Mouse (Mus musculus) myocyte (in vitro differentiated cells): ENCODE data around the gene Npsr1. TPM values are rescaled to one million over a fixed set of nuclear protein-coding genes. Genes with fewer than 3 reads are reported as not detected.

Experiments used
- H3K27me3 ChIP-seq: one replicate; pipeline ENCODE4 v1.6.1; 2011; ENCODE audit not compliant: control insufficient read depth, insufficient read depth, insufficient read length
- H3K36me3 ChIP-seq: one replicate; pipeline ENCODE4 v1.6.1; 2011; ENCODE audit not compliant: control insufficient read depth, insufficient read depth
- H3K4me2 ChIP-seq: one replicate; pipeline ENCODE4 v1.6.1; 2011; ENCODE audit warnings: low read depth, control low read depth
- H3K4me3 ChIP-seq: one replicate; pipeline ENCODE4 v1.5.1; 2011; ENCODE audit warnings: mild to moderate bottlenecking, control low read depth, moderate library complexity
- H3K79me2 ChIP-seq: one replicate; pipeline ENCODE4 v1.6.1; 2011; ENCODE audit not compliant: control insufficient read depth, insufficient read depth
- H3ac ChIP-seq: one replicate; pipeline ENCODE4 v1.6.1; 2011; ENCODE audit not compliant: control insufficient read depth, insufficient read length
- CEBPB ChIP-seq: IDR thresholded peaks from 2 replicates; pipeline ENCODE4 v1.6.1; 2011; ENCODE audit warnings: mild to moderate bottlenecking, moderate library complexity; ENCODE audit not compliant: poor library complexity, insufficient read depth, severe bottlenecking
- E2F4 ChIP-seq: IDR thresholded peaks from one replicate; pipeline ENCODE4 v1.6.1; 2011; ENCODE audit warnings: mild to moderate bottlenecking, control low read depth, moderate library complexity; ENCODE audit not compliant: insufficient read depth
- MAX ChIP-seq: IDR thresholded peaks from one replicate; pipeline ENCODE4 v1.6.1; 2011; ENCODE audit warnings: low read depth, mild to moderate bottlenecking, control low read depth
- MYOD1 ChIP-seq, 3 experiments: IDR thresholded peaks; one replicate each; pipeline ENCODE4 v1.6.1; 2011; ENCODE audit warnings: control low read depth in 2 of 3, low read depth in 2 of 3, mild to moderate bottlenecking in 2 of 3, moderate library complexity in 1 of 3; ENCODE audit not compliant: insufficient read length in 2 of 3, control insufficient read depth in 1 of 3
- MYOG ChIP-seq, 3 experiments: IDR thresholded peaks; one replicate each; pipeline ENCODE4 v1.6.1; 2011; ENCODE audit warnings: control low read depth in 2 of 3, low read depth in 2 of 3, mild to moderate bottlenecking in 2 of 3; ENCODE audit not compliant: insufficient read length in 2 of 3, control insufficient read depth in 1 of 3, insufficient read depth in 1 of 3
- POLR2A ChIP-seq: IDR thresholded peaks from one replicate; pipeline ENCODE4 v1.6.1; 2011; ENCODE audit warnings: low read depth, mild to moderate bottlenecking, control low read depth, moderate library complexity; ENCODE audit not compliant: insufficient read length
- POLR2AphosphoS2 ChIP-seq: IDR thresholded peaks from one replicate; pipeline ENCODE4 v1.6.1; 2011; ENCODE audit warnings: low read depth, control low read depth; ENCODE audit not compliant: insufficient read length
- REST ChIP-seq: IDR thresholded peaks from one replicate; pipeline ENCODE4 v1.6.1; 2011; ENCODE audit warnings: mild to moderate bottlenecking, control low read depth, moderate library complexity; ENCODE audit not compliant: insufficient read depth, insufficient read length
- SRF ChIP-seq: IDR thresholded peaks from one replicate; pipeline ENCODE4 v1.6.1; 2011; ENCODE audit warnings: low read depth; ENCODE audit not compliant: control insufficient read depth, insufficient read length
- TCF12 ChIP-seq: IDR thresholded peaks from one replicate; pipeline ENCODE4 v1.6.1; 2011; ENCODE audit warnings: mild to moderate bottlenecking, control low read depth; ENCODE audit not compliant: poor library complexity, insufficient read depth, severe bottlenecking
- TCF3 ChIP-seq: IDR thresholded peaks from one replicate; pipeline ENCODE4 v1.6.1; 2011; ENCODE audit warnings: low read depth, control low read depth; ENCODE audit not compliant: insufficient read length
- USF1 ChIP-seq: IDR thresholded peaks from one replicate; pipeline ENCODE4 v1.6.1; 2011; ENCODE audit warnings: low read depth, mild to moderate bottlenecking, control low read depth, moderate library complexity
- polyA plus RNA-seq: library from polyadenylated mRNA; unstranded; fragments of >200 nt; fragmentation: generic; extraction: Trizol; gene quantifications from one replicate; pipeline ENCODE4 v1.2.1, GENCODE M21; 2012; ENCODE audit warnings: missing spikeins

Npsr1 gene
- polyA plus RNA-seq, 1 experiment, result not detected

DNA sequence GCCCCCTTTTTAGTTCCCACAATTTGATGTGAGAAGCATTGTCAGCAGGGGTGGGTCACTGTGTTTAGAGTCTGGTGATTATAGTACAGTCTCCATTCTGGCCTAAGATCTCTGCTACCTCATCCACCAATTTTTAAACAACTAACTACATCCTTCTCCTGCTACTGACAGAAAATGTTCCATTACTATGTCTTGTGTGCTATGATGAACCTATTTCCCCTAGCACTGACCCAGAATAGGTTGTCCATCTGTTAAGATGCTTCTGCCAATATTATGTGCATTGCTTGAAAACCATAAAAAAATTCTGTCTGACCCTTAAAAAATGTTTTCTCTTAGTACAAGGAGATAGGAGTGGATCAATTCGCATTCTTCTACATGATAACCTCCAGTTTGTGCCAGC lies 72.9 kb downstream of the Npsr1 start:
- no peak overlapping the region for H3ac ChIP-seq
- H3K4me2 ChIP-seq, result no peak overlapping the region
- H3K79me2 ChIP-seq, result no peaks in the 10 kb centered on the region
- no peak for TF ChIP-seq CEBPB
- no peak for TF ChIP-seq E2F4
- TF ChIP-seq MYOD1 (IDR thresholded peaks at IDR 0.05; ENCODE audit: control insufficient read depth in 1 of 3, insufficient read length in 2 of 3, low read depth in 2 of 3), result no peak
- TF ChIP-seq TCF3, result no peak
- no peak for TF ChIP-seq REST
- no peak for TF ChIP-seq SRF
- TF ChIP-seq POLR2A, result no peak
- no peak for TF ChIP-seq TCF12
- TF ChIP-seq USF1, result no peak
- TF ChIP-seq MYOG (IDR thresholded peaks at IDR 0.05; ENCODE audit: control insufficient read depth in 1 of 3, insufficient read depth in 1 of 3, insufficient read length in 2 of 3, low read depth in 2 of 3), result no peak
- no peak for TF ChIP-seq POLR2AphosphoS2
- no peak for TF ChIP-seq MAX
- no peaks in the 10 kb centered on the region for H3K36me3 ChIP-seq
- H3K4me3 ChIP-seq, result no peak overlapping the region
- no peaks in the 10 kb centered on the region for H3K27me3 ChIP-seq

DNA sequence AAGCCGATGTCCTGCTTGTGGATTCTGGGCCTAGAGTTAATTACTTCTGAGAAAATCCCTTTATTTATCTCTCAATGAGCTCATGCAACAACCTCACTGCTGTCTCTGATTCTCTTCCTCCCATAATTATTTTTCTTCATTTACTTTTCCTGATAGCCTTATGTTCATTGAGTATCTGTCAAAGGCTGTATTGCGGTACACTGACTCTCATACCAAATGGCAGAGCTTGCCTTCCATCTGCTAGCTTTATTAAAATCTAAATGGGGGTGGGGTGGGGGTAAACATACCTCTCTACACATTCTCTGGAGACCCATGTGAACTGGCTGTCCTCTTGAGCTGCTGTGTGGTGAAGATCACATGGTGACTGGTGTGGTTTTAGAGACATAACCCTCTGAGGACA lies 80.9 kb downstream of the Npsr1 start:
- TF ChIP-seq SRF (no peak), REST (no peak), TCF12 (no peak), TCF3 (no peak), MAX (no peak), POLR2A (no peak), MYOD1 (IDR thresholded peaks at IDR 0.05; ENCODE audit: control insufficient read depth in 1 of 3, insufficient read length in 2 of 3, low read depth in 2 of 3) (no peak), MYOG (IDR thresholded peaks at IDR 0.05; ENCODE audit: control insufficient read depth in 1 of 3, insufficient read depth in 1 of 3, insufficient read length in 2 of 3, low read depth in 2 of 3) (no peak), USF1 (no peak), CEBPB (no peak), E2F4 (no peak), POLR2AphosphoS2 (no peak)

DNA sequence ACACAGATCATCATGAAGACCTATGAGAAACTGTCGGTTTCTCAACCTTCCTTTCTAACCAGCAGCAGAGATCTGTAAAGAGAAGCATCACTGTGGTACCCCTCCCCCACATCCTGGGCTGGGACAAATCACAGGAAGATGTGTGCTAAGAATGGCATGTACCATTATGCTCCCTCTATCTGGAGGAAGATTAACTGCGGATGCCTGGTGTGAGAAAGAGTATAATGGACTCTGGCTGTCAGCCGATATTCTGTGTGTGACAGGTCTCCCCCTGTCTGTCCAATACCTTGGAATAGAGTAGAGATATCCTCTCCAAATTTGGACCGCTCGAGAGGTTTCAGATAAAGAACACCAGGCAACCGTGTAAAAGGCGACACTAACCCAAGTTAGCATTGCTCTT lies 83.1 kb downstream of the Npsr1 start:
- H3K79me2 ChIP-seq, result no peaks in the 10 kb centered on the region
- no peaks in the 10 kb centered on the region for H3K27me3 ChIP-seq
- TF ChIP-seq E2F4, result no peak
- TF ChIP-seq USF1, result no peak
- TF ChIP-seq REST, result no peak
- no peaks in the 10 kb centered on the region for H3K36me3 ChIP-seq
- H3ac ChIP-seq, result no peak overlapping the region
- H3K4me2 ChIP-seq, result no peak overlapping the region
- no peak overlapping the region for H3K4me3 ChIP-seq

More for the DNA sequence above, 80.9 kb downstream of the Npsr1 start:
- Histone ChIP-seq H3K27me3 (no peaks in the 10 kb centered on the region), H3K79me2 (no peaks in the 10 kb centered on the region), H3ac (no peak overlapping the region), H3K4me2 (no peak overlapping the region), H3K36me3 (no peaks in the 10 kb centered on the region), H3K4me3 (no peak overlapping the region)

DNA sequence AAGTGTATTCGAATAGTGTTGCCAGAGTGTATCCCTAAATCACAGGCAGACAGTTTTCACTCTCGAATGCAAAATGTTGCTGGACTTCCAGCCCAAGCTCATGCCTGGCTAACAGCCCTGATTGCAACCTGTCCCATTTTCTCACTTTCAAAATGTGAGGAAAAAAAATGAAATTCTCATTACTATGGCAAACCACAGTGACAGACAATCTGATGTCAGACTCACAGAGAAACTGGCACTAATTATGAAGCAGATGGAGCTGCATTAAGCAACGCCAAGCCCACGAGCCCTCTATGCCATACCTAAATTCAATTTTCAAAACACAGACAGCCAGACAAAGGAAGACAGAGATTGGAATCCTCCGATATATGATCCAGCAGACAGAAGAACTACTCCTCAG lies 88.5 kb downstream of the Npsr1 start:
- no peaks in the 10 kb centered on the region for H3K36me3 ChIP-seq
- no peak overlapping the region for H3ac ChIP-seq
- no peak overlapping the region for H3K4me3 ChIP-seq
- H3K79me2 ChIP-seq, result no peaks in the 10 kb centered on the region
- TF ChIP-seq TCF3, result no peak
- no peak for TF ChIP-seq CEBPB
- TF ChIP-seq TCF12, result no peak
- TF ChIP-seq SRF, result no peak
- TF ChIP-seq MAX, result no peak
- no peak for TF ChIP-seq REST
- no peak for TF ChIP-seq POLR2AphosphoS2
- TF ChIP-seq MYOG (IDR thresholded peaks at IDR 0.05; ENCODE audit: control insufficient read depth in 1 of 3, insufficient read depth in 1 of 3, insufficient read length in 2 of 3, low read depth in 2 of 3), result no peak
- no peak for TF ChIP-seq MYOD1 (IDR thresholded peaks at IDR 0.05; ENCODE audit: control insufficient read depth in 1 of 3, insufficient read length in 2 of 3, low read depth in 2 of 3)
- TF ChIP-seq POLR2A, result no peak
- no peak for TF ChIP-seq E2F4
- H3K4me2 ChIP-seq, result no peak overlapping the region
- no peaks in the 10 kb centered on the region for H3K27me3 ChIP-seq

DNA sequence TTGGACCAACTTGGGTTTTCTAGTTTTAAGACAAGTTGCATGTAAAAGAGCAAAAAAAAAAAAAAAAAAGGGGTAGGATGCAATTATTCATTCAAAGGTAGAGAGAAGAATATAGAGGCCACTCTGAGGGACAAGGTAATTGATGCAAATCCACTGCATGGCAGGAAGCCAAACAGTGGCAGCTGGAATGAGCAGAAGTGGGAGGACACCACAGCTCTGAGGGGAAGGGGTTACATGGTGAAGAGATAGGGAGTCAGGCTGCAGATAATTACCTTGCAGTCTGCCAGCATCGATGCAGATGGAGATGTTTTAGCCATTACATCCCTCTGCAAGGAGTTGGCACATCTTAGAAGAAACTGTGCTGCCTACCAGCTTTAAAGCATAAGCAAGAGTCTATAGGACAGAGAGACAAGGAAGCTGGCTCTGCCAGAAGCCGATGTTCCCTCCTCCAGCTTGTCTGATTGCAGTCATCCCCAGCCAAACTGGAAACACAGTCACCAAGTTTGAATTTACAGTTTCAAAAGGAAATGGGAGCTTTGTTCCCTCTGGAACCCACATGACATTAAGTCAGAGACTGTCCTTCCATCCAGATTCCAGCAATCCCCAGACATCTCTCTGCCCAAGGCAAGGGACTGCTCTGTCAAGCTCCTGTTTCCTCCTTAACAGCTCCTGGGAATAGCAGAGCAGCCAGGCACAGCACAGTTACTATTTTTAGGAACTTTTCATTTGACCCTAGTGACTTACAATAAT lies 91.9 kb downstream of the Npsr1 start:
- H3K79me2 ChIP-seq, result no peaks in the 10 kb centered on the region
- H3K4me3 ChIP-seq, result no peak overlapping the region
- no peak overlapping the region for H3ac ChIP-seq
- H3K36me3 ChIP-seq, result no peaks in the 10 kb centered on the region
- no peaks in the 10 kb centered on the region for H3K27me3 ChIP-seq
- no peak for TF ChIP-seq E2F4
- no peak for TF ChIP-seq TCF12
- no peak overlapping the region for H3K4me2 ChIP-seq

DNA sequence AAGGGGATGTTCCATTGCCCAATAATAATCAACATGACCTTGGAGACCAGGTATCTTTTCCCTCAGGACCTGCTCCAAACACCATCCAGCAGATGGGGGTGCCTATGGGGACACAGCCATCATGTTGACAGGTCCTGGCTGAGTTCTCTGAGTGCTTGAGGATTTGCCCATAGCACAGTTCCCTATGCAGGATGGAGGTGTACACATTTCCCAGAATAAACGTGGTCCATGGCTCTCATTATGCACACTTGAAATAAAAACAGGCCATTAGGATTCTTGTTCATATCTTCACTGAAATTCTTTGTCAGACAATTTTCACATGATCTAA lies 92.4 kb downstream of the Npsr1 start:
- no peak for TF ChIP-seq POLR2AphosphoS2
- TF ChIP-seq REST, result no peak
- no peak for TF ChIP-seq SRF

More for the DNA sequence above, 92.4 kb downstream of the Npsr1 start:
- Histone ChIP-seq H3K4me3 (no peak overlapping the region), H3K36me3 (no peaks in the 10 kb centered on the region), H3K27me3 (no peaks in the 10 kb centered on the region), H3K4me2 (no peak overlapping the region), H3ac (no peak overlapping the region), H3K79me2 (no peaks in the 10 kb centered on the region)
